Mouse (Mus musculus) liver, embryonic 14.5 days (tissue): ENCODE results near the gene Rabgap1l. TPM values are rescaled to one million over a fixed set of nuclear protein-coding genes. Genes with fewer than 3 reads are reported as not detected.
A peak's percentile ranks its signal among the peaks of the same experiment; 100 is the strongest.

Experiments
- ATAC-seq: fragments of 200-750 bp; cut with Nextera tagmentation; 2 replicates; pipeline ENCODE4 v1.8.0; 2017; ENCODE audit warnings: moderate number of reproducible peaks, mild to moderate bottlenecking, moderate library complexity; ENCODE audit not compliant: insufficient read depth
- DNase-seq, 3 experiments: peaks; one replicate each; pipeline ENCODE4 v3.0.0-alpha.2; 2012 to 2013; ENCODE audit warnings: low read depth in 3 of 3, low spot score in 3 of 3
- H3K27ac ChIP-seq: fragments of 300-500 bp; sonication (generic); 2 replicates; pipeline ENCODE4 v1.5.1; 2014; ENCODE audit warnings: moderate library complexity, mild to moderate bottlenecking, control low read depth, inconsistent platforms
- H3K27me3 ChIP-seq: fragments of 300-500 bp; sonication (generic); 2 replicates; pipeline ENCODE4 v1.6.1; 2014; ENCODE audit warnings: mild to moderate bottlenecking, low read length, moderate library complexity; ENCODE audit not compliant: control insufficient read depth, insufficient read depth
- H3K36me3 ChIP-seq: fragments of 300-500 bp; sonication (generic); replicated peaks from 2 replicates; pipeline ENCODE4 v1.6.1; 2014; ENCODE audit warnings: low read depth; ENCODE audit not compliant: control insufficient read depth, insufficient read depth
- H3K4me1 ChIP-seq, 2 experiments: fragments of 200-500 bp in 1 of 2; fragments of 300-500 bp in 1 of 2; sonication (generic) in 1 of 2; replicated peaks; 2 replicates each; pipeline ENCODE4 v1.6.1; 2012 to 2014; ENCODE audit warnings: antibody characterized with exemption in 1 of 2, inconsistent platforms in 1 of 2, low read length in 1 of 2; ENCODE audit not compliant: control insufficient read depth in 2 of 2, insufficient read depth in 2 of 2
- H3K4me2 ChIP-seq: fragments of 300-500 bp; sonication (generic); 2 replicates; pipeline ENCODE4 v1.6.1; 2014; ENCODE audit warnings: low read depth, mild to moderate bottlenecking, control low read depth, moderate library complexity
- H3K4me3 ChIP-seq, 2 experiments: fragments of 200-500 bp in 1 of 2; fragments of 300-500 bp in 1 of 2; sonication (generic) in 1 of 2; 2 replicates each; pipeline ENCODE4 v1.5.1; 2012 to 2014; ENCODE audit warnings: low read depth in 2 of 2, low read length in 2 of 2, mild to moderate bottlenecking in 2 of 2, control low read depth in 1 of 2, inconsistent platforms in 1 of 2, moderate library complexity in 1 of 2; ENCODE audit not compliant: insufficient read depth in 1 of 2
- H3K9ac ChIP-seq: fragments of 300-500 bp; sonication (generic); replicated peaks from 2 replicates; pipeline ENCODE4 v1.6.1; 2014; ENCODE audit warnings: mild to moderate bottlenecking, control low read depth, moderate library complexity
- H3K9me3 ChIP-seq: fragments of 300-500 bp; sonication (generic); 2 replicates; pipeline ENCODE4 v1.6.1; 2016; ENCODE audit warnings: low read length, mixed read lengths; ENCODE audit not compliant: control insufficient read depth
- CTCF ChIP-seq: IDR thresholded peaks from 2 replicates; pipeline ENCODE4 v1.5.1; 2016; ENCODE audit warnings: antibody characterized with exemption, low read depth, control low read depth
- EP300 ChIP-seq: IDR thresholded peaks from 2 replicates; pipeline ENCODE4 v1.6.1; 2016; ENCODE audit warnings: antibody characterized with exemption, low read depth
- WGBS: fragments of 180-500 bp; shearing (Covaris S2); extraction: QIAGEN DNeasy Blood & Tissue Kit; methylation state at CpG from one replicate; pipeline ENCODE4 v1.1.7; 2014; ENCODE audit not compliant: insufficient replicate concordance; 5-methylcytosine and 5-hydroxymethylcytosine counted together
- polyA plus RNA-seq, 2 experiments: library from polyadenylated mRNA; depleted of rRNA in 1 of 2; stranded (reverse) in 1 of 2; unstranded in 1 of 2; fragments of >200 nt; fragmentation: Nextera tagmentation in 1 of 2; extraction: Ambion mirVana in 1 of 2; gene quantifications; 2 replicates each; pipeline versions ENCODE4 v1.2.1 to v1.2.3; 2012 to 2014

Gene Rabgap1l
- polyA plus RNA-seq, 2 experiments, result 18.7 to 27.5 TPM

DNA sequence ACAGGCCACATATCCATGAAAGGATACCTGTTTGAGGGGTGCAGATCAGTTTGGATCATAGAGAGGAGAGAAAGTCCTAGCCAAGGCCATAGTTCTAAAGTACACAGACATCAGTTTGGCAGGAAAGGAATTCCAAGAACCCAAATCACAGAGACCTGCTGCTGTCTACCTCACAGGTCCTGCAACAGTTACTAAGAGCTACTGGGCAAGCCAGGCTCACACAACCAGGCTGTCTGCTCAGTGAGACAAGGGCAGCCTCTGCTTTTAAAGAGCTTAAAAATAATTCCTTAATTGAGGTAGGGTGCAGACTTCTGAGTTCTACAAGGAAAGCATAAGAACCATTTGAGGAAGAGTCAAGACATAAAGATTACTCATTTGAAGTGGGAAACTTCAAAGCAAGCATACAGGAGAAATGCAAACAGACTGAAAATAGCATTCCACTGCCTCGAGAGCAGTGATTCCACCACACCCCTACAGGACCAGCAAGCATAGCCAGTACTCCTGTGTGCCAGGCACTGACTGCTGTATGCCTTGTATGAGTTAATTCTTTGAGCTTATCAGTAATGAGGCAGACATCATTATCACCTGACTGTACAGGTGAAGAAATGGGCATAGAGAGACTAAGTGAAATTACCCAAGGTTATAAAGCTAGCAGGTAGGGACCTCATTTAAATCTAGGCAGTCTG, 521.6 kb downstream of the Rabgap1l start:
- Histone ChIP-seq H3K27ac (no peak overlapping the region), H3K4me3 (no peak overlapping the region)
- no peak for DNase-seq

DNA sequence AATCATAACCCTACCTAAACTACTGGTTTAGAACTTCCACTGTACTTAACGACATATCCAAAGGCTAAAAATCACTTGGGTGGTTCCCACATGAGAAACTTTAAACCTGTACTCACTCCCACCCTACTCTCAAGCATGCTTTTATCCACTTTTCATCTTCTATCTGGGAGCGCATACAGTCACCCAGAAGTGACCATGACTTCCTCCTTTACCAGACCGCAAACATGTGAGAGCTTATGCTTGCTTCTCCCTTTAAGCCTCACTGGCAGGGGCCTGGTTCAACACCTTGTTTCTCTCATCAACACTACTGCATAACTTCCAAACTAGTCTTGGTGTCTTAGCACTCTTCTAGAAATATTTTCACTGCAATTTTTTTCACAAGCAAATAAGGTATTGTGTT, 524.7 kb downstream of the Rabgap1l start:
- H3K9ac ChIP-seq, result no peak overlapping the region
- ATAC-seq, result no peak
- H3K4me1 ChIP-seq, result peaks cover 0 to 5% of the 10 kb centered on the region in 2 experiments; a peak in 3 of 4 replicates
- H3K27ac ChIP-seq, result no peak overlapping the region
- 17% methylated on average over 3 of the region's 3 CpGs for WGBS
- no peak for DNase-seq
- H3K4me2 ChIP-seq, result no peak overlapping the region
- no peaks in the 10 kb centered on the region for H3K9me3 ChIP-seq
- no peak overlapping the region for H3K4me3 ChIP-seq
- no peaks in the 10 kb centered on the region for H3K36me3 ChIP-seq
- TF ChIP-seq CTCF (no peak), EP300 (no peak)
- no peaks in the 10 kb centered on the region for H3K27me3 ChIP-seq

More for the DNA sequence above, 521.6 kb downstream of the Rabgap1l start:
- Histone ChIP-seq H3K27me3 (no peaks in the 10 kb centered on the region), H3K4me2 (no peak overlapping the region), H3K9ac (no peak overlapping the region), H3K9me3 (no peaks in the 10 kb centered on the region), H3K36me3 (no peaks in the 10 kb centered on the region), H3K4me1 (peaks cover 0 to 1% of the 10 kb centered on the region in 2 experiments; a peak in 2 of 4 replicates)
- WGBS, result 36% methylated on average over 1 of the region's 1 CpGs
- ATAC-seq, result no peak
- TF ChIP-seq CTCF (no peak), EP300 (no peak)

GRCm38 (mm10) chr1:160263630-160264346, 529.2 kb downstream of the Rabgap1l start:
- no peak for TF ChIP-seq EP300
- no peak for TF ChIP-seq CTCF
- no peak overlapping the region for H3K27ac ChIP-seq
- no peak overlapping the region for H3K4me2 ChIP-seq
- no peaks in the 10 kb centered on the region for H3K9me3 ChIP-seq
- 80% methylated on average over 16 of the region's 16 CpGs for WGBS
- peaks cover 0 to 6% of the 10 kb centered on the region in 2 experiments; a peak in 3 of 4 replicates for H3K4me1 ChIP-seq
- no peaks in the 10 kb centered on the region for H3K27me3 ChIP-seq
- H3K36me3 ChIP-seq, result no peaks in the 10 kb centered on the region
- ATAC-seq, result no peak
- H3K9ac ChIP-seq, result no peak overlapping the region
- no peak overlapping the region for H3K4me3 ChIP-seq
- no peak for DNase-seq

DNA sequence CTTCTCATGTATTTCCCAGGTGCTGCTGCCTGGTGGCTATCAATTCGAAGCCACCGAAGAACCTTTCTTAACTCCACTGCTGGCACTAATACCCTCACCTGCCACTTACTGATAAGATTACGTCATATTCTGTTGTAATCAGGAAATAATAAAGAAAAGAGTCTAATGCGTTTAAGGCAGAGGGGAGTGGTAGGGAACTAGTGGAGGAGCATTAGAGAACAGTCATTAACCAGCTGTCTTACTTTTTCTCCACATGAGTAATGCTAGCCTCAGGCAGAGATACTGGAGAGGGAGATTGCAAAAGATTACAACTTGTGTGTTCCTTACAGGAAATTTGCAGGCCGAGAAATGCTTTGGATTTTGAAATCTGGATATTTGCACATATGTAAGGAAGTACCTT, 530.0 kb downstream of the Rabgap1l start:
- peak; percentile 31; the same call in 1 of the 2 replicates for ATAC-seq
- 21% methylated on average over 5 of the region's 5 CpGs for whole genome bisulfite sequencing
- TF ChIP-seq EP300 (0 out of 2 replicates have a peak, but pooled peaks have one; percentile 23), CTCF (no peak)
- H3K4me1 ChIP-seq, result peaks cover 0 to 6% of the 10 kb centered on the region in 2 experiments; a peak in 3 of 4 replicates
- no peak overlapping the region for H3K9ac ChIP-seq
- H3K9me3 ChIP-seq, result no peaks in the 10 kb centered on the region
- no peak overlapping the region for H3K27ac ChIP-seq
- H3K4me2 ChIP-seq, result no peak overlapping the region
- no peak for DNase-seq
- H3K27me3 ChIP-seq, result no peaks in the 10 kb centered on the region
- no peaks in the 10 kb centered on the region for H3K36me3 ChIP-seq
- no peak overlapping the region for H3K4me3 ChIP-seq

DNA sequence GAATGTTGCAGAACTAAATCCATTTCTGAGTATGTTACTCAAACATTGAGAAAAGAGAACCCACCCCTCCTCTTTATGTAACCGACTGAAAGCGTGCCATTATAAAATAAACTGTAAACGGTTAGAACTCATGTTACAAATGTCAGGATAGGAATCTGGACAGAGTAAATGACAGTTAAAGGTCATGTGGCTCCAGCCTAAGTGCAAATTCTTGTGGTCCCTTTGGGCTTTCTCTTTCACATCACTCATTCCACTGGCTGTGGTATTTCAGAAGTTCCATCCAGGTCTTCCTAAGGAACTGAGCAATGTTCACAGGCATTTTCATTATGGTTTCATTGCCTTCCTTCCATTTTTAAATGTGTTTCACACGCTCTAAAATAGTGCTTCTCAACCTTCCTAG, 530.6 kb downstream of the Rabgap1l start:
- WGBS, result 74% methylated on average over 4 of the region's 4 CpGs
- no peak overlapping the region for H3K4me3 ChIP-seq
- no peaks in the 10 kb centered on the region for H3K9me3 ChIP-seq
- no peaks in the 10 kb centered on the region for H3K36me3 ChIP-seq
- H3K27ac ChIP-seq, result no peak overlapping the region
- no peak overlapping the region for H3K9ac ChIP-seq
- TF ChIP-seq CTCF (no peak), EP300 (no peak)
- ATAC-seq, result no peak
- no peak overlapping the region for H3K4me2 ChIP-seq
- H3K4me1 ChIP-seq, result peaks cover 0 to 6% of the 10 kb centered on the region in 2 experiments; a peak in 3 of 4 replicates
- H3K27me3 ChIP-seq, result no peaks in the 10 kb centered on the region
- no peak for DNase-seq
